In the genomic region with DNA sequence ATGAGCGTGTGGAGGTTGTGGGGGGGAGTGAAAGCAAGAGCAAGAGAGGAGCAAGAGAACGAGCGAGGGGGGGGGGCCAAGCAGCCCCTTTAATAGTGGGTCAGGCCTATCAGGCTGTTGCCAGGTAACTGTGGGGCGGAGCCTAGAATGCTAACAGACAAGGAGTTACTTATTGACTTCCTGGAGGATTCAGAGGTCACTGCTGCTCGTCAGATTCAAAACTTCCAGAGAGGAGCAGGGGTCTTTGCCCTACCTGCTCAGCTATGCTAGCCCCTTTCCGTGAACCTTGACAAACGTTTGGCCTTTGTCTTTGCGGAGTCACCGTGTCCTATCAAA, we compare ENCODE assay signal across 9 mouse cellular contexts. TPM values are rescaled to one million over a fixed set of nuclear protein-coding genes. Genes with fewer than 3 reads are reported as not detected.
A peak's percentile ranks its signal among the peaks of the same experiment; 100 is the strongest.
DNase-seq lines count a peak whose midpoint lies in the region; ATAC-seq and TF ChIP-seq lines count a peak whose summit lies in the region.
"Had no signal": no experiment of that assay in that cellular context is flagged by ENCODE, and none has a peak within 500 bp of the region (broad histone marks: within the 10 kb centered on the region; RNA-seq: fewer than 3 reads in every experiment).

No protein-coding gene starts in this region.

- no peaks in the 10 kb centered on the region for H3K27me3 ChIP-seq in heart, embryonic 10.5 days (ENCODE audit: insufficient read depth, poor library complexity, severe bottlenecking)
- no peaks in the 10 kb centered on the region for H3K27me3 ChIP-seq in embryonic facial prominence, embryonic 13.5 days
- H3K27me3 ChIP-seq: CH12.LX had no signal

- H3K9ac ChIP-seq in embryonic facial prominence, embryonic 13.5 days: no peak overlapping the region

- peaks cover 11% of the 10 kb centered on the region for H3K4me1 ChIP-seq in heart, embryonic 10.5 days
- peaks cover 28% of the 10 kb centered on the region for H3K4me1 ChIP-seq in embryonic facial prominence, embryonic 13.5 days

- peak overlapping the region; percentile 49 for H3K4me3 ChIP-seq in heart, embryonic 10.5 days
- no peak overlapping the region for H3K4me3 ChIP-seq in embryonic facial prominence, embryonic 13.5 days
- H3K4me3 ChIP-seq in left cerebral cortex, adult 2 months: no peak overlapping the region

- no peaks in the 10 kb centered on the region for H3K9me3 ChIP-seq in heart, embryonic 10.5 days
- no peaks in the 10 kb centered on the region for H3K9me3 ChIP-seq in embryonic facial prominence, embryonic 13.5 days

- no peak for DNase-seq in heart, embryonic 10.5 days (ENCODE audit: low spot score)
- DNase-seq in heart, postnatal 4 days: no peak
- DNase-seq in kidney, postnatal 36 days: peak; percentile 86 to 89
- peak; percentile 43 to 54 for DNase-seq in lung, postnatal 4 days
- DNase-seq in right cerebral cortex, adult 2 months (ENCODE audit: low spot score in 2 of 2): no peak
- DNase-seq in layer of hippocampus, postnatal 25 days (ENCODE audit: extremely low spot score in 1 of 2, low spot score in 1 of 2): no peak
- no peak for DNase-seq in left cerebral cortex, adult 2 months (ENCODE audit: extremely low spot score in 1 of 2, low spot score in 2 of 2)

- intact Hi-C loops in left cerebral cortex, adult 2 months (cut with DNase I): no loop called here

- no peak for ATAC-seq in embryonic facial prominence, embryonic 13.5 days (ENCODE audit: insufficient number of reproducible peaks, insufficient read depth, low FRiP score, low TSS enrichment, low read depth)

- 12% methylated on average over 9 of the region's 9 CpGs for WGBS in heart, embryonic 10.5 days
- 15% methylated on average over 9 of the region's 9 CpGs for WGBS in embryonic facial prominence, embryonic 13.5 days

- H3K27ac ChIP-seq in heart, embryonic 10.5 days: peak overlapping the region; percentile 47; the same call in 1 of the 2 replicates
- no peak overlapping the region for H3K27ac ChIP-seq in embryonic facial prominence, embryonic 13.5 days
- H3K27ac ChIP-seq in left cerebral cortex, adult 2 months: no peak overlapping the region

- TF ChIP-seq CTCF in left cerebral cortex, adult 2 months (IDR thresholded peaks at IDR 0.05): no peak

- no peaks in the 10 kb centered on the region for H3K36me3 ChIP-seq in heart, embryonic 10.5 days
- H3K36me3 ChIP-seq in embryonic facial prominence, embryonic 13.5 days: no peaks in the 10 kb centered on the region

- H3K4me2 ChIP-seq in embryonic facial prominence, embryonic 13.5 days: peak overlapping the region; percentile 29

RNA-seq across cellular contexts. Expression of a gene that starts 34.5 kb away (rescaled TPM):
- 5.1 and 28.3 TPM in 2 replicates for polyA plus RNA-seq in heart, embryonic 10.5 days (2016; fragmentation: Nextera tagmentation; extraction: Ambion mirVana)
- 1 to 10 TPM; 2.8 to 3.6 TPM for total RNA-seq in heart, postnatal 4 days (2021)
- 25.6 and 34.0 TPM in 2 replicates for polyA plus RNA-seq in embryonic facial prominence, embryonic 13.5 days (2015; fragmentation: Nextera tagmentation; extraction: Ambion mirVana)
- 10 to 100 TPM in 1 of 2 experiments, 1 to 10 TPM in 1; 8.5 to 11.4 TPM for total RNA-seq in layer of hippocampus, postnatal 25 days (2021)
- total RNA-seq in left cerebral cortex, adult 2 months (2021): 1 to 10 TPM; 5.2 to 5.3 TPM

RNA-seq across cellular contexts. Expression of a gene that starts 46.7 kb away (rescaled TPM):
- 56.4 and 59.3 TPM in 2 replicates for polyA plus RNA-seq in heart, embryonic 10.5 days (2016; fragmentation: Nextera tagmentation; extraction: Ambion mirVana)
- 10 to 100 TPM; 48.4 to 50.8 TPM for total RNA-seq in heart, postnatal 4 days (2021)
- 49.3 and 50.2 TPM in 2 replicates for polyA plus RNA-seq in embryonic facial prominence, embryonic 13.5 days (2015; fragmentation: Nextera tagmentation; extraction: Ambion mirVana)
- 10 to 100 TPM; 56.5 to 57.5 TPM for total RNA-seq in layer of hippocampus, postnatal 25 days (2021)
- total RNA-seq in left cerebral cortex, adult 2 months (2021): 10 to 100 TPM; 58.7 to 65.5 TPM

Comparison
In these comparisons a context has a peak if more than half of its experiments do, and no peak if none do; other contexts are left out.
1. DNase-seq: peak in kidney, postnatal 36 days (2 of 2) and lung, postnatal 4 days (2 of 2); none in heart, embryonic 10.5 days (single experiment), heart, postnatal 4 days (single experiment), right cerebral cortex, adult 2 months (0 of 2), layer of hippocampus, postnatal 25 days (0 of 2) and left cerebral cortex, adult 2 months (0 of 2).